Mouse (Mus musculus): ENCODE measurements around the gene Calml4. TPM values are rescaled to one million over a fixed set of nuclear protein-coding genes. Genes with fewer than 3 reads are reported as not detected.
"Not testable (repeated sequence)": the region's sequence is repeated elsewhere in the genome, so short reads cannot be mapped to it uniquely, and the experiment has no call there.

Calml4 gene
- polyA plus RNA-seq, 1 experiment = 28.4 TPM

- DNase-seq (ENCODE audit: low spot score) = no peak
Observed at GRCm38 (mm10) chr9:62835705-62836446, 22.0 kb upstream of the Calml4 start.

GRCm38 (mm10) chr9:62837611-62838010 lies 20.3 kb upstream of the Calml4 start:
- DNase-seq (ENCODE audit: low spot score) = no peak

GRCm38 (mm10) chr9:62838146-62838505 lies 19.8 kb upstream of the Calml4 start:
- no peak for DNase-seq (ENCODE audit: low spot score)

- DNase-seq (ENCODE audit: low spot score) = peak; percentile 75
Observed at GRCm38 (mm10) chr9:62838506-62839171, 19.2 kb upstream of the Calml4 start, which contains the start of gene Cln6. Gene Cln6, plus strand, starts transcription at chr9:62838785.

- no peak for DNase-seq (ENCODE audit: low spot score)
Observed at GRCm38 (mm10) chr9:62839172-62839770, 18.6 kb upstream of the Calml4 start.

GRCm38 (mm10) chr9:62843356-62844024 lies 14.4 kb upstream of the Calml4 start:
- DNase-seq (ENCODE audit: low spot score) = no peak

- DNase-seq (ENCODE audit: low spot score) = no peak
Observed at GRCm38 (mm10) chr9:62844461-62844860, 13.4 kb upstream of the Calml4 start.

- peak; percentile 73 for DNase-seq (ENCODE audit: low spot score)
Observed at GRCm38 (mm10) chr9:62847694-62848093, 10.2 kb upstream of the Calml4 start.

GRCm38 (mm10) chr9:62848641-62849040 lies 9.2 kb upstream of the Calml4 start:
- no peak for DNase-seq (ENCODE audit: low spot score)

- DNase-seq (ENCODE audit: low spot score) = no peak
Observed at GRCm38 (mm10) chr9:62851571-62851970, 6.3 kb upstream of the Calml4 start.

- no peak for DNase-seq (ENCODE audit: low spot score)
Observed at GRCm38 (mm10) chr9:62854483-62854882, 3.4 kb upstream of the Calml4 start.

- DNase-seq (ENCODE audit: low spot score) = no peak
Observed at GRCm38 (mm10) chr9:62857216-62857615, 664 bp upstream of the Calml4 start.

GRCm38 (mm10) chr9:62858266-62859019 lies 563 bp downstream of the Calml4 start:
- DNase-seq (ENCODE audit: low spot score) = no peak

GRCm38 (mm10) chr9:62860102-62860501 lies 2.2 kb downstream of the Calml4 start:
- DNase-seq (ENCODE audit: low spot score) = not testable (repeated sequence)

- DNase-seq (ENCODE audit: low spot score) = no peak
Observed at GRCm38 (mm10) chr9:62860866-62861265, 3.0 kb downstream of the Calml4 start.

GRCm38 (mm10) chr9:62869236-62869635 lies 11.4 kb downstream of the Calml4 start:
- not testable (repeated sequence) for DNase-seq (ENCODE audit: low spot score)

GRCm38 (mm10) chr9:62870728-62871127 lies 12.8 kb downstream of the Calml4 start:
- no peak for DNase-seq (ENCODE audit: low spot score)

- no peak for DNase-seq (ENCODE audit: low spot score)
Observed at GRCm38 (mm10) chr9:62876966-62877616, 19.2 kb downstream of the Calml4 start.

- DNase-seq (ENCODE audit: low spot score) = no peak
Observed at GRCm38 (mm10) chr9:62877825-62878224, 19.9 kb downstream of the Calml4 start.

GRCm38 (mm10) chr9:62881871-62882270 lies 24.0 kb downstream of the Calml4 start:
- DNase-seq (ENCODE audit: low spot score) = no peak

- no peak for DNase-seq (ENCODE audit: low spot score)
Observed at GRCm38 (mm10) chr9:62894486-62894885, 36.6 kb downstream of the Calml4 start.

Measured in urinary bladder, adult 2 months (tissue).